Mouse (Mus musculus) heart, embryonic 10.5 days (tissue): ENCODE measurements around the gene Large2. TPM values are rescaled to one million over a fixed set of nuclear protein-coding genes. Genes with fewer than 3 reads are reported as not detected.
A peak's percentile ranks its signal among the peaks of the same experiment; 100 is the strongest.
"Not testable (repeated sequence)": the region's sequence is repeated elsewhere in the genome, so short reads cannot be mapped to it uniquely, and the experiment has no call there.

Experiments
- DNase-seq: peaks from one replicate; pipeline ENCODE4 v3.0.0-alpha.2; 2017; ENCODE audit warnings: low spot score
- H3K27ac ChIP-seq: fragments of 300-500 bp; sonication (generic); 2 replicates; pipeline ENCODE4 v1.5.1; 2016; ENCODE audit warnings: mild to moderate bottlenecking
- H3K27me3 ChIP-seq: fragments of 300-500 bp; sonication (generic); 2 replicates; pipeline ENCODE4 v1.6.1; 2016; ENCODE audit warnings: mild to moderate bottlenecking; ENCODE audit not compliant: poor library complexity, insufficient read depth, severe bottlenecking
- H3K36me3 ChIP-seq: fragments of 300-500 bp; sonication (generic); 2 replicates; pipeline ENCODE4 v1.6.1; 2016; ENCODE audit warnings: mild to moderate bottlenecking, moderate library complexity
- H3K4me1 ChIP-seq: fragments of 300-500 bp; sonication (generic); 2 replicates; pipeline ENCODE4 v1.6.1; 2016; ENCODE audit warnings: mild to moderate bottlenecking
- H3K4me3 ChIP-seq: fragments of 300-500 bp; sonication (generic); 2 replicates; pipeline ENCODE4 v1.5.1; 2016; ENCODE audit warnings: mild to moderate bottlenecking, moderate library complexity
- H3K9me3 ChIP-seq: fragments of 300-500 bp; sonication (generic); 2 replicates; pipeline ENCODE4 v1.6.1; 2016; ENCODE audit warnings: mild to moderate bottlenecking, moderate library complexity
- WGBS: fragments of 180-500 bp; shearing (Covaris S2); methylation state at CpG from one replicate; pipeline ENCODE4 v1.1.7; 2016; 5-methylcytosine and 5-hydroxymethylcytosine counted together
- polyA plus RNA-seq: library from polyadenylated mRNA; unstranded; fragments of >200 nt; fragmentation: Nextera tagmentation; extraction: Ambion mirVana; gene quantifications from 2 replicates; pipeline ENCODE4 v1.2.1, GENCODE M21; 2016

Large2 gene
- polyA plus RNA-seq, 1 experiment from 2014 or later: 7.0 TPM

DNA sequence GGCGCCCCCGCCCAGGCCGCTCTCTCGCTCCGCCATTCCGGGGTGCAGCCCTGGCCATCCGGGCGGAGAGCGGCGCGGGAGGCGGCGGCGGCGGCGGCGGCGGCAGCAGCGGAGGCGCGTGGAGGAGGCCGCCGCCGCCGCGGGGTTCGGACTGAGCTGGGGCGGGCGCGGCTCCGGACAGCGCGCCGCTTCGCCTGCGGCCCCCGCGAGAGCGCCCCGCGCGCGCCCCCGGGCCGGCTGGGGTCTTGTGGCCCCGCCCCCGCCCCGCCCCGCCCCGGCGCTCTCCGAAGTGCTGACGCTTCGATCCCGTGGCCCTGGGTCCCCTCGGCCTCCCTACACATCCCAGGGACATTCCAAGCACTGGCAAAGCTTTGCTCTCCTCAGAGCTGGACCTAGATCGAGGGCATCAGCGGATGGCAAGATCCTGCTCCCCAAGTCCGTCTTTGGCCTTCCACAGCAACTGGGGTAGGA lies 26.5 kb upstream of the Large2 start, which contains the start of gene Mapk8ip1:
Gene Mapk8ip1, minus strand, starts transcription at position 173 of the 471 bp plus-strand sequence.
- Histone ChIP-seq H3K4me1 (peaks cover 12% of the 10 kb centered on the region), H3K36me3 (peaks cover 26% of the 10 kb centered on the region), H3K27me3 (peaks cover 45% of the 10 kb centered on the region), H3K9me3 (no peaks in the 10 kb centered on the region), H3K4me3 (peak within 1 kb of the TSS; percentile 74), H3K27ac (peak within 1 kb of the TSS; percentile 59; the same call in 1 of the 2 replicates)
- DNase-seq: no peak
- WGBS: 6% methylated on average over 46 of the region's 59 CpGs

- no peak for DNase-seq
- H3K27me3 ChIP-seq: peaks cover 45% of the 10 kb centered on the region
- H3K4me1 ChIP-seq: peaks cover 12% of the 10 kb centered on the region
- peaks cover 21% of the 10 kb centered on the region for H3K36me3 ChIP-seq
- peak overlapping the region; percentile 74 for H3K4me3 ChIP-seq
- peak overlapping the region; percentile 59; the same call in 1 of the 2 replicates for H3K27ac ChIP-seq
- 5% methylated on average over 22 of the region's 22 CpGs for WGBS
- no peaks in the 10 kb centered on the region for H3K9me3 ChIP-seq
Measured at GRCm38 (mm10) chr2:92400682-92401081, 26.0 kb upstream of the Large2 start.

DNA sequence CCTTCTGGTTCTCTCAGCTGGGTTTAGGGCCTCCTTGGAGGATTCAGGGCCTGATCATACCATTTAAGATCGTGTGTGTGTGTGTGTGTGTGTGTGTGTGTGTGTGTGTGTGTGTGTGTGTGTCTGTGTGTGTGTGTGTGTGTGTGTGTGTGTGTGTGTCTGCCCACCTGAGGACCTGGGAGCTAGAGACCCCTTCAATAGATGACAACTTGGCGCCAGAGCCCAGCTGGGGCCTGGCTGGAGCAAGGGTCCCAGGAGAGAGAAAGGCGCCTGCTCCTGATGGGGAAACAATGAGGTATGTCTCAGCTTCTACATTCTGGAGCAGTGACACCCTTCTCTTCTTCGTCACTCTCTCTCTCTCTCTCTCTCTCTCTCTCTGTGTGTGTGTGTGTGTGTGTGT lies 25.2 kb upstream of the Large2 start:
- H3K4me3 ChIP-seq, H3K9me3 ChIP-seq, H3K27ac ChIP-seq, DNase-seq: not testable (repeated sequence)
- Histone ChIP-seq H3K4me1 (peaks cover 11% of the 10 kb centered on the region), H3K36me3 (peaks cover 13% of the 10 kb centered on the region), H3K27me3 (peaks cover 50% of the 10 kb centered on the region)
- WGBS: 65% methylated on average over 4 of the region's 4 CpGs

DNA sequence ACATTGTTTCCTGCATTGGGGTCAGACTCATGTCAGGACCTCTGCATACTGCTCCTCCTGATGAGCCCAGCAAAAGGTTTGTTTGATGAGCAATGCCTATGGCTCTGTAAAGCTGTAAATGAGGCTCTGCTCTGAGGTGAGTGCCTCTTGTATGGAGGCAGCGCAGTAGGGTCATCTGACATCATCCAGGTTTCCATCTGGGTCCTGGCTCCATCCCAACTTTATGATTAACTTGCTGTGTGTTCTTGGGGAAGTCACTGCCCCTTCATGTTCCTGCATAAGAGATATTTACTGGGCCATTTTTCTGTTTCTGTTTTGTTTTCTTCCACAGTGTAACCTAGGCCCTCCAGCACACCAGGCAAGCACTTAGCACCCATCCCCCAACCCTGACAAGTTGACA lies 22.8 kb upstream of the Large2 start:
- H3K27me3 ChIP-seq: peaks cover 73% of the 10 kb centered on the region
- no peaks in the 10 kb centered on the region for H3K9me3 ChIP-seq
- H3K4me3 ChIP-seq: no peak overlapping the region
- H3K27ac ChIP-seq: no peak overlapping the region
- H3K36me3 ChIP-seq: no peaks in the 10 kb centered on the region
- WGBS: 65% methylated on average over 1 of the region's 1 CpGs
- no peak for DNase-seq
- H3K4me1 ChIP-seq: peaks cover 18% of the 10 kb centered on the region

DNA sequence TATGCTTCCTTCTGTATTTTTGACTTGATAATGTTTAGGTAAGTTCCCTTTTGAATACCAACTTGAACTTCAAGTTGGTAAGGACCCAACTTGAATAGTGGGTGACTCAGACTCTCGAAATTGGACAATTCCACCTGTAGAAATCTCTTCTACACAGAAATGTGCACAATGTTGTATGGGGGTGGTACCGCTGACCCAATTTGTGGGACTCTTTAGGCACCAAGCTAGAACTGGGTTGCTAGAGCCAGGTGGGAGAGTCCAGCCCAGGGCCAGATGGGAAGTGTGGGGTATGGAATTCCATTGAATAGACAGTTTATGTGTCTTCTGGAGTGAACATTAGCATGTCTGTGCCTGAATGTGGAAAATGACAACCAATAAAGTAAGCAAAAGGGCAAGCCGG lies 20.9 kb upstream of the Large2 start:
- WGBS: 80% methylated on average over 3 of the region's 3 CpGs
- H3K9me3 ChIP-seq: no peaks in the 10 kb centered on the region
- H3K4me3 ChIP-seq: no peak overlapping the region
- no peak overlapping the region for H3K27ac ChIP-seq
- no peak for DNase-seq
- H3K27me3 ChIP-seq: peaks cover 77% of the 10 kb centered on the region
- H3K4me1 ChIP-seq: peaks cover 28% of the 10 kb centered on the region
- no peaks in the 10 kb centered on the region for H3K36me3 ChIP-seq

GRCm38 (mm10) chr2:92392318-92393264 lies 17.9 kb upstream of the Large2 start:
- Histone ChIP-seq H3K36me3 (no peaks in the 10 kb centered on the region), H3K4me3 (peak overlapping the region; percentile 44), H3K27ac (peak overlapping the region; percentile 63; the same call in 1 of the 2 replicates), H3K4me1 (peaks cover 58% of the 10 kb centered on the region), H3K9me3 (no peaks in the 10 kb centered on the region), H3K27me3 (peaks cover 74% of the 10 kb centered on the region)
- DNase-seq: no peak
- 4% methylated on average over 26 of the region's 26 CpGs for WGBS

GRCm38 (mm10) chr2:92391703-92392317 lies 17.1 kb upstream of the Large2 start:
- peak overlapping the region; percentile 63; the same call in 1 of the 2 replicates for H3K27ac ChIP-seq
- H3K9me3 ChIP-seq: no peaks in the 10 kb centered on the region
- peak overlapping the region; percentile 44 for H3K4me3 ChIP-seq
- H3K36me3 ChIP-seq: peaks cover 6% of the 10 kb centered on the region
- 36% methylated on average over 11 of the region's 11 CpGs for WGBS
- peaks cover 74% of the 10 kb centered on the region for H3K27me3 ChIP-seq
- DNase-seq: no peak
- H3K4me1 ChIP-seq: peaks cover 59% of the 10 kb centered on the region

GRCm38 (mm10) chr2:92391116-92391515 lies 16.4 kb upstream of the Large2 start:
- whole genome bisulfite sequencing: 88% methylated on average over 8 of the region's 8 CpGs
- no peak for DNase-seq
- peaks cover 59% of the 10 kb centered on the region for H3K4me1 ChIP-seq
- H3K36me3 ChIP-seq: peaks cover 13% of the 10 kb centered on the region
- H3K27ac ChIP-seq: no peak overlapping the region
- no peak overlapping the region for H3K4me3 ChIP-seq
- peaks cover 77% of the 10 kb centered on the region for H3K27me3 ChIP-seq
- no peaks in the 10 kb centered on the region for H3K9me3 ChIP-seq

DNA sequence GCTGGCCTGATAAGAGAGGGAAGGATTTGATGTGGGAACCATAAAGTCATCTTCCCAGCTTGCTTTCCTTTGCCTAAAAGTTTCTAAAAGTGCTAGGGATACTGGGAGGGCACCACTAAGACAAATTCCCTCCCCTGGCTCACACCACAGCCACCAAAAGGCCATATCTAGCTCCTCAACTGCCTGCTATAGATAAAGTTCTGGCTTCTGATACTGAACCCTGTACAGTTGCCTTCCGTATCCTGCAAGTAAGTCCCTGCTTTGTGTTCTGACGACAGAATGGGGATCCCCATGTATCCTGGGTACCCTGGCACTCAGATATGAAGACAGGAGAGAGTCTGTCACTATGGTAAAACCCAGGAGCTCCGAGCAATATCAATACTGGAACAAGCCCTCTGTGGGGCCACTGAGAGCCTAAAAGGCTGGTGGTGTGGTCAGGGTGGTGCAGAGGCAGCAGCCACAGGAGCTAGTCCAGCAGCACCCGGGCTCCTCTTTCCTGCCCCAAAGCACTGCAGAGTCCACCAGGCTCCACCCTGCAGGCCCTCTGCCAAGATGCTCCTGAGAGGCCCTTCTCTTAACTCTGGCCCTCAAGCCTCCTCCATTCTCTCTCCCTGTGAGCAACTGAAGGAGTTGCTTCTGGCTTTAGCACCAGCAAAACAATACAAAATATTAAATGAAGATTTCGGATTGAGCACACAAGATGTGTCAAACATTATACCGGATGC lies 15.7 kb upstream of the Large2 start:
- H3K27me3 ChIP-seq: peaks cover 82% of the 10 kb centered on the region
- 71% methylated on average over 6 of the region's 6 CpGs for WGBS
- DNase-seq: no peak
- peaks cover 63% of the 10 kb centered on the region for H3K4me1 ChIP-seq
- H3K27ac ChIP-seq: no peak overlapping the region
- H3K9me3 ChIP-seq: no peaks in the 10 kb centered on the region
- H3K36me3 ChIP-seq: peaks cover 21% of the 10 kb centered on the region
- H3K4me3 ChIP-seq: no peak overlapping the region

- Histone ChIP-seq H3K27ac (peak overlapping the region; percentile 90), H3K4me3 (peak overlapping the region; percentile 72), H3K36me3 (peaks cover 28% of the 10 kb centered on the region), H3K4me1 (peaks cover 68% of the 10 kb centered on the region), H3K27me3 (peaks cover 78% of the 10 kb centered on the region), H3K9me3 (no peaks in the 10 kb centered on the region)
- DNase-seq: no peak
- WGBS: 6% methylated on average over 10 of the region's 10 CpGs
Measured at GRCm38 (mm10) chr2:92389645-92390044, 15.0 kb upstream of the Large2 start.

DNA sequence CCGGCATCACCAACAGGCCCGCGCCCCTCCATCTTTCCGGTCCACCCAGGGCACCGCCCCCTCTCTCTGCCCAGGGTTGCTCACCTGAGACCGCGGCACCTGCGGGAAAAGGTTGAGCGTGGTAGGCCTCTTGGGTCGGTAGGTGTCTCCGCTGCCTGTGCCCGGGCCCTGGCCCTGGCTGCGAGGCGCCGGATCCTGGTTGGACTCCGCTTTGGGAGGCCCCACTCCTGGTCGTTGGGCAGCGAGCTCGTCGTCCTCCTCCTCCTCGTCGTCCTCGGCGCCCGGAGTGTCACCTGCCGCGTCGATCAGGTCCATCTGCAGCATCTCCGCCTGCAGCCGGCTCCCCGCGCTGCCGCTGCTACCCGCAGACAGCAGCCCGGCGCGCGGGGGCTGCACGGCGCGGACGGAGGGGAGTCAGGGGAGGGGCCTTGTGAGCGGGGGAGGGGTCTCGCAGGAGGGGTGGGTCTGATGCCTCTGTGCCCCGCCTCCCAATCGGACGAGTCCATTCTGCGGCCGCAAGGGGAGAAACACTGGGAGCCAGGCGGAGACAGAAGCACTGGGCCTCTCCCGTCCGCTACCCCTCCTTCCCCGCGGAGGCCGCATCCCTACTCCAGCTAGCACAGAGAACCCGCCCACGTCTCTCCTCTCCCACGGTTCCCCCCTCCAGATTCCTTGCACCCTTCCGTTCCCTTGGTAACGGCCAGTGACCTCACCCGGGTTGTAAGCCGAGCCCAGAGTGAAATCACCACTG lies 14.4 kb upstream of the Large2 start:
- peaks cover 68% of the 10 kb centered on the region for H3K4me1 ChIP-seq
- peaks cover 34% of the 10 kb centered on the region for H3K36me3 ChIP-seq
- H3K27me3 ChIP-seq: peaks cover 73% of the 10 kb centered on the region
- peak overlapping the region; percentile 90 for H3K27ac ChIP-seq
- no peaks in the 10 kb centered on the region for H3K9me3 ChIP-seq
- peak; percentile 94 for DNase-seq
- H3K4me3 ChIP-seq: peak overlapping the region; percentile 72
- WGBS: 1% methylated on average over 57 of the region's 62 CpGs

- H3K4me1 ChIP-seq: peaks cover 65% of the 10 kb centered on the region
- H3K27me3 ChIP-seq: peaks cover 63% of the 10 kb centered on the region
- H3K4me3 ChIP-seq: peak overlapping the region; percentile 72
- H3K36me3 ChIP-seq: peaks cover 41% of the 10 kb centered on the region
- 62% methylated on average over 3 of the region's 3 CpGs for WGBS
- no peak overlapping the region for H3K27ac ChIP-seq
- no peaks in the 10 kb centered on the region for H3K9me3 ChIP-seq
- no peak for DNase-seq
Measured at GRCm38 (mm10) chr2:92388081-92388517, 13.4 kb upstream of the Large2 start.
